Mouse (Mus musculus) neutrophil, adult 83 days (primary cell): ENCODE measurements around the gene Olfr782. TPM values are rescaled to one million over a fixed set of nuclear protein-coding genes. Genes with fewer than 3 reads are reported as not detected.

Experiments used
- total RNA-seq, 2 experiments: library from RNA; stranded (reverse); gene quantifications; one replicate each; pipeline ENCODE4 v1.2.4; 2023

The Olfr782 gene
- total RNA-seq, result not detected

GRCm38 (mm10) chr10:129348550-129348949 is at the start of gene Olfr782:
Gene Olfr782 (plus strand): TSS chr10:129348850.

GRCm38 (mm10) chr10:129317817-129318216 is 30.8 kb upstream of the Olfr782 start, which contains the start of gene Olfr780:
Gene Olfr780 (plus strand): TSS chr10:129318117.

GRCm38 (mm10) chr10:129328554-129328953 is 20.1 kb upstream of the Olfr782 start, which contains the start of gene Olfr781:
Gene Olfr781 (plus strand): TSS chr10:129328854.

GRCm38 (mm10) chr10:129383783-129384182 is 35.1 kb downstream of the Olfr782 start, which contains the start of gene Olfr784:
Gene Olfr784 (plus strand): TSS chr10:129384083.

Other genes starting within 250 kb of the Olfr782 start
- not detected for gene Olfr768, start 249.5 kb upstream of the Olfr782 start, total RNA-seq
- gene Olfr769, start 231.0 kb upstream of the Olfr782 start, total RNA-seq, result not detected
- gene Olfr770, start 209.9 kb upstream of the Olfr782 start, total RNA-seq, result not detected
- gene Olfr771, start 184.1 kb upstream of the Olfr782 start, total RNA-seq, result not detected
- gene Olfr772, start 170.9 kb upstream of the Olfr782 start, total RNA-seq, result not detected
- not detected for gene Olfr773, start 161.4 kb upstream of the Olfr782 start, total RNA-seq
- gene Olfr774, start 112.6 kb upstream of the Olfr782 start, total RNA-seq, result not detected
- not detected for gene Olfr775, start 100.4 kb upstream of the Olfr782 start, total RNA-seq
- not detected for gene Olfr776, start 89.7 kb upstream of the Olfr782 start, total RNA-seq
- not detected for gene Olfr777, start 77.4 kb upstream of the Olfr782 start, total RNA-seq
- gene Olfr780, start 30.7 kb upstream of the Olfr782 start, total RNA-seq, result not detected
- not detected for gene Olfr781, start 20.0 kb upstream of the Olfr782 start, total RNA-seq
- under 1 TPM in 1 of 2 experiments, not detected in 1; 0.13 TPM for gene Olfr784, start 35.2 kb downstream of the Olfr782 start, total RNA-seq
- gene Olfr785, start 56.6 kb downstream of the Olfr782 start, total RNA-seq, result not detected
- not detected for gene Olfr786, start 78.5 kb downstream of the Olfr782 start, total RNA-seq
- not detected for gene Olfr787, start 113.0 kb downstream of the Olfr782 start, total RNA-seq
- gene Olfr788, start 122.1 kb downstream of the Olfr782 start, total RNA-seq, result not detected
- not detected for gene Olfr789, start 135.9 kb downstream of the Olfr782 start, total RNA-seq
- gene Olfr790, start 149.6 kb downstream of the Olfr782 start, total RNA-seq, result not detected
- not detected for gene Olfr791, start 172.9 kb downstream of the Olfr782 start, total RNA-seq
- not detected for gene Olfr792, start 190.3 kb downstream of the Olfr782 start, total RNA-seq
- gene Olfr794, start 218.8 kb downstream of the Olfr782 start, total RNA-seq, result not detected